Mouse (Mus musculus) heart, embryonic 14.5 days (tissue): Measurements from ENCODE around the gene Csn2. TPM values are rescaled to one million over a fixed set of nuclear protein-coding genes. Genes with fewer than 3 reads are reported as not detected.

ENCODE experiments used
- ATAC-seq: fragments of 200-750 bp; cut with Nextera tagmentation; 2 replicates; pipeline ENCODE4 v1.8.0; 2017; ENCODE audit warnings: low read depth, moderate TSS enrichment; ENCODE audit not compliant: insufficient number of reproducible peaks, insufficient read depth, low FRiP score
- H3K27ac ChIP-seq, 2 experiments: fragments of 200-500 bp in 1 of 2; fragments of 300-500 bp in 1 of 2; sonication (generic) in 1 of 2; replicated peaks in 1 of 2; 2 replicates each; pipeline ENCODE4 v1.5.1; 2012 to 2014; ENCODE audit warnings: low read depth in 2 of 2, low read length in 2 of 2, control low read depth in 1 of 2, mild to moderate bottlenecking in 1 of 2, mixed read lengths in 1 of 2; ENCODE audit not compliant: control insufficient read depth in 1 of 2, insufficient read depth in 1 of 2
- H3K27me3 ChIP-seq: fragments of 300-500 bp; sonication (generic); 2 replicates; pipeline ENCODE4 v1.6.1; 2014; ENCODE audit warnings: mild to moderate bottlenecking, low read length, control low read depth; ENCODE audit not compliant: control insufficient read depth, insufficient read depth
- H3K36me3 ChIP-seq: fragments of 300-500 bp; sonication (generic); 2 replicates; pipeline ENCODE4 v1.6.1; 2014; ENCODE audit warnings: mild to moderate bottlenecking, control low read depth, low read length, mixed read lengths; ENCODE audit not compliant: control insufficient read depth, insufficient read depth
- H3K4me1 ChIP-seq, 2 experiments: fragments of 200-500 bp in 1 of 2; fragments of 300-500 bp in 1 of 2; sonication (generic) in 1 of 2; 2 replicates each; pipeline ENCODE4 v1.6.1; 2012 to 2014; ENCODE audit warnings: low read length in 2 of 2, control low read depth in 1 of 2, mixed read lengths in 1 of 2; ENCODE audit not compliant: control insufficient read depth in 2 of 2, insufficient read depth in 2 of 2
- H3K4me2 ChIP-seq: fragments of 300-500 bp; sonication (generic); 2 replicates; pipeline ENCODE4 v1.6.1; 2014; ENCODE audit warnings: mild to moderate bottlenecking, low read length
- H3K4me3 ChIP-seq, 2 experiments: fragments of 200-500 bp in 1 of 2; fragments of 300-500 bp in 1 of 2; sonication (generic) in 1 of 2; 2 replicates each; pipeline ENCODE4 v1.5.1; 2012 to 2014; ENCODE audit warnings: low read length in 2 of 2, mild to moderate bottlenecking in 2 of 2, control low read depth in 1 of 2, low read depth in 1 of 2, moderate library complexity in 1 of 2; ENCODE audit not compliant: control insufficient read depth in 1 of 2, insufficient read depth in 1 of 2
- H3K9ac ChIP-seq: fragments of 300-500 bp; sonication (generic); 2 replicates; pipeline ENCODE4 v1.6.1; 2014; ENCODE audit warnings: mild to moderate bottlenecking, low read length
- H3K9me3 ChIP-seq: fragments of 300-500 bp; sonication (generic); 2 replicates; pipeline ENCODE4 v1.6.1; 2016; ENCODE audit warnings: low read length, control low read depth; ENCODE audit not compliant: control insufficient read depth
- WGBS: fragments of 180-500 bp; shearing (Covaris S2); extraction: QIAGEN DNeasy Blood & Tissue Kit; methylation state at CpG from one replicate; pipeline ENCODE4 v1.1.7; 2014; 5-methylcytosine and 5-hydroxymethylcytosine counted together
- polyA plus RNA-seq: library from polyadenylated mRNA; unstranded; fragments of >200 nt; fragmentation: Nextera tagmentation; extraction: Ambion mirVana; gene quantifications from 2 replicates; pipeline ENCODE4 v1.2.1, GENCODE M21; 2014

Gene Csn2
- not detected in 2 replicates for polyA plus RNA-seq

- ATAC-seq = no peak
- no peak within 1 kb of the TSS for H3K4me3 ChIP-seq
- no peaks in the 10 kb centered on the region for H3K4me1 ChIP-seq
- no peaks in the 10 kb centered on the region for H3K36me3 ChIP-seq
- H3K9me3 ChIP-seq = no peaks in the 10 kb centered on the region
- no peak within 1 kb of the TSS for H3K4me2 ChIP-seq
- WGBS = 74% methylated on average over 3 of the region's 3 CpGs
- no peaks in the 10 kb centered on the region for H3K27me3 ChIP-seq
- H3K27ac ChIP-seq = no peak within 1 kb of the TSS
- H3K9ac ChIP-seq = no peak within 1 kb of the TSS
Measured at GRCm38 (mm10) chr5:87699530-87699929, at the start of gene Csn2. Gene Csn2 (minus strand): TSS chr5:87699630.

GRCm38 (mm10) chr5:87734821-87735220, 35.4 kb upstream of the Csn2 start:
- Histone ChIP-seq H3K4me1 (no peaks in the 10 kb centered on the region), H3K4me2 (no peak overlapping the region), H3K9ac (no peak overlapping the region), H3K27me3 (no peaks in the 10 kb centered on the region), H3K4me3 (no peak overlapping the region), H3K36me3 (no peaks in the 10 kb centered on the region), H3K27ac (no peak overlapping the region), H3K9me3 (no peaks in the 10 kb centered on the region)
- ATAC-seq = no peak

GRCm38 (mm10) chr5:87705891-87706290, 6.5 kb upstream of the Csn2 start:
- no peak overlapping the region for H3K4me2 ChIP-seq
- WGBS = 73% methylated on average over 1 of the region's 1 CpGs
- H3K4me1 ChIP-seq = no peaks in the 10 kb centered on the region
- no peak overlapping the region for H3K4me3 ChIP-seq
- no peaks in the 10 kb centered on the region for H3K9me3 ChIP-seq
- no peaks in the 10 kb centered on the region for H3K36me3 ChIP-seq
- H3K27ac ChIP-seq = no peak overlapping the region
- no peak overlapping the region for H3K9ac ChIP-seq
- no peak for ATAC-seq
- no peaks in the 10 kb centered on the region for H3K27me3 ChIP-seq

- Histone ChIP-seq H3K4me2 (no peak within 1 kb of the TSS), H3K36me3 (no peaks in the 10 kb centered on the region), H3K4me1 (no peaks in the 10 kb centered on the region), H3K4me3 (no peak within 1 kb of the TSS), H3K9ac (no peak within 1 kb of the TSS), H3K27ac (no peak within 1 kb of the TSS), H3K27me3 (no peaks in the 10 kb centered on the region), H3K9me3 (no peaks in the 10 kb centered on the region)
- ATAC-seq = no peak
Measured at GRCm38 (mm10) chr5:87665908-87666307, 33.5 kb downstream of the Csn2 start, which contains the start of gene Csn1s1. Gene Csn1s1 (plus strand): TSS chr5:87666208.

GRCm38 (mm10) chr5:87642787-87643186, 56.6 kb downstream of the Csn2 start:
- Histone ChIP-seq H3K27me3 (no peaks in the 10 kb centered on the region), H3K36me3 (no peaks in the 10 kb centered on the region), H3K4me3 (no peak overlapping the region)

More at GRCm38 (mm10) chr5:87642787-87643186, 56.6 kb downstream of the Csn2 start:
- Histone ChIP-seq H3K9ac (no peak overlapping the region), H3K27ac (no peak overlapping the region), H3K4me1 (no peaks in the 10 kb centered on the region), H3K9me3 (no peaks in the 10 kb centered on the region), H3K4me2 (no peak overlapping the region)
- no peak for ATAC-seq

Other genes with a start within 250 kb of the Csn2 start
- not detected in 2 replicates for gene Ugt2a2, start 217.4 kb downstream of the Csn2 start, polyA plus RNA-seq
- gene Gm43638, start 212.8 kb downstream of the Csn2 start, polyA plus RNA-seq = not detected in 2 replicates
- gene Ugt2a1, start 208.8 kb downstream of the Csn2 start, polyA plus RNA-seq = not detected in 2 replicates
- gene Sult1b1, start 161.4 kb downstream of the Csn2 start, polyA plus RNA-seq = not detected in 2 replicates
- not detected in 2 replicates for gene Sult1d1, start 130.6 kb downstream of the Csn2 start, polyA plus RNA-seq
- gene Sult1e1, start 108.0 kb downstream of the Csn2 start, polyA plus RNA-seq = not detected in 2 replicates
- gene Csn1s1, start 33.4 kb downstream of the Csn2 start, polyA plus RNA-seq = not detected in 2 replicates
- not detected in 2 replicates for gene Csn1s2a, start 74.9 kb upstream of the Csn2 start, polyA plus RNA-seq
- gene Csn1s2b, start 108.5 kb upstream of the Csn2 start, polyA plus RNA-seq = not detected in 2 replicates
- gene Prr27, start 126.1 kb upstream of the Csn2 start, polyA plus RNA-seq = not detected in 2 replicates
- gene Odam, start 185.4 kb upstream of the Csn2 start, polyA plus RNA-seq = not detected in 2 replicates
- gene Csn3, start 225.9 kb upstream of the Csn2 start, polyA plus RNA-seq = 0.34 TPM in 1 of 2 replicates, not detected in the other